Mouse (Mus musculus): Measurements from ENCODE around the gene Cox16.

The Cox16 gene

GRCm38 (mm10) chr12:81321021-81321420 is 163.9 kb downstream of the Cox16 start:
- DNase-seq = peak; percentile 11

GRCm38 (mm10) chr12:81317811-81318210 is 167.1 kb downstream of the Cox16 start:
- DNase-seq = no peak

- DNase-seq = no peak
Measured at GRCm38 (mm10) chr12:81315953-81316352, 169.0 kb downstream of the Cox16 start.

All from thymus, postnatal 14 days (tissue).